Mouse (Mus musculus): ENCODE data around the gene Nlrp6.

DNA sequence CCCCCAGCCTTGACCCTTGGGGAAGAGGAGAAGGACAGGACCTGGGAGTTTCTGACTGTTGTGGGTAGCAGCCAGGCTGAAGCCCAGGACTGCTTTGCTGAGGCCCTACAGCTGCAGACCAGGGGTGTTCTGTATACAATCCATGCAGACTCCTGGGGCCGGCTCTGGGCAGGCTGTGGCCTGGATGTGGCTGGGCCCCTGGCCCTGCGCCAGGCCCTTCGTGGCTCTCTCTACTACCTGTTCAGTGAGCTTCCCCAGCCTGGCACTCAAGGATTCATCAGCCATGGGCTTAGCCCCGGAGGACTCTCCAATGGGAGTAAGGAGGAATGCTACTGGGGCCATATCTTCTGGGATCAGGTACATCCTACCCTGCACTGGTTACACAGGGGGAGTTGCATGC lies 22.7 kb downstream of the Nlrp6 start:
- TF ChIP-seq POLR2A (IDR thresholded peaks at IDR 0.05; ENCODE audit: control insufficient read depth, low read depth, low read length) (no peak), CTCF (IDR thresholded peaks at IDR 0.05; ENCODE audit: control insufficient read depth, insufficient read depth, insufficient replicate concordance, low read depth, low read length) (no peak)

Data from testis, adult 2 months (tissue).